Mouse (Mus musculus) G1E (cell line): Measurements from ENCODE around the gene Cyfip2.

Experiments used
- CTCF ChIP-seq: IDR thresholded peaks from 2 replicates; pipeline ENCODE4 v1.5.1; 2012; ENCODE audit warnings: low read depth, low read length, inconsistent platforms, mixed read lengths
- GATA1 ChIP-seq: IDR thresholded peaks from 2 replicates; pipeline ENCODE4 v1.6.1; 2012; ENCODE audit warnings: borderline replicate concordance, low read length, inconsistent platforms, mixed read lengths
- GATA2 ChIP-seq: IDR thresholded peaks from 2 replicates; pipeline ENCODE4 v1.6.1; 2012; ENCODE audit warnings: low read depth, low read length, inconsistent platforms, borderline replicate concordance
- POLR2AphosphoS5 ChIP-seq: IDR thresholded peaks from 2 replicates; pipeline ENCODE4 v1.6.1; 2012; ENCODE audit warnings: low read depth, low read length, inconsistent platforms; ENCODE audit not compliant: insufficient replicate concordance
- TAL1 ChIP-seq: conservative IDR thresholded peaks from 2 replicates; pipeline ENCODE4 v1.6.1; 2012; ENCODE audit warnings: low read depth, low read length, inconsistent platforms, mixed read lengths

DNA sequence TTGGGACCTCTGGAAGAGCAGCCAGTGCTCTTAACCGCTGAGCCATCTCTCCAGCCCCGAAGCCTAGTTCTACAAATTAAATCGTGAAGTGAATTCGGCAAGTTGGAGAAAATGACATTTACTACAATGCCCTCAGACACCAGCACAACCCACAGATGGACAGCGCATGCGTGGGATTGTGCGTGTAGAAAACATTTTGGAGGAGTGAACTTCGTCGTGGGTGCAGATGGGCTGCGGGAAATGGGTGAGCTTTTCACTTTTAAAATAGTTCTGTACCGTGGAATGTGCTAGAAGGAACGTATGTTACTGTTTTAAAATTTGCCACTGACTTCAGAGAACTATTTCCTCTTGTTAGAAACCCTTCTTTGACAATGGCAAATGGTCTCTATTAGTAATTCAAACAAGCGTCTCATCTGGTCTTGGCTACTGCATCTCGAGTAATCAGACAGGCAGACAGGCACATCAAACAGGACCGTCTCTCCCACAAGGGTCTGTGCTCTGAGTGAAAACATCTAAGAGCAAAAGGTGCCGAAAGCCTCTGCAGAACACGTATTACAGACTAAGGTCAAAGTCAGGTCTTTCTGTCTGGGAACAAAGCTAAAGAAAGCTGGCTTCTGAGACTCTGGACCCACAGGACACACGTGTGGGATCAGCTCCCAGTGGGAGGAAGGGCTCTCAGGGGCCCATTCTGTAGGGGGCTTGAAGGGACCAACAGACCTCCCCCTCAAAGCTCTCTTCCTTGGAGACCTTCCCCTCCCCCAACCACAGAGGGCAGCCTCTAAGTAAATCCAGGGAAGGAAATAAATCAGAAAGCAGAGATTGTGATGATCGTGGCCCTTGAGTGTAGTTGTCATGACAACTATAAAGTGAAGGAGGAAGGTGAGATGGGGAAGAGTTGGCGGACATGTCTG, 110.8 kb downstream of the Cyfip2 start:
- TF ChIP-seq CTCF: no peak
- TF ChIP-seq GATA1: no peak
- no peak for TF ChIP-seq GATA2
- no peak for TF ChIP-seq TAL1
- no peak for TF ChIP-seq POLR2AphosphoS5
